Mouse (Mus musculus) left cerebral cortex, postnatal 36 days (tissue): Measurements from ENCODE around the gene Bag3. TPM values are rescaled to one million over a fixed set of nuclear protein-coding genes. Genes with fewer than 3 reads are reported as not detected.
A peak's percentile ranks its signal among the peaks of the same experiment; 100 is the strongest.

Experiments
- DNase-seq, 2 experiments: peaks; one replicate each; pipeline ENCODE4 v3.0.0; 2021 to 2022; ENCODE audit warnings: low spot score in 2 of 2, mixed read lengths in 1 of 2
- intact Hi-C: fragments of 180-260 bp; cut with DNase I; formaldehyde crosslinking; loops from one replicate; pipeline ENCODE4 v1.15.1; 2025
- microRNA-seq: library from miRNA; unstranded; fragments of <30 nt; microRNA quantifications from one replicate; pipeline ENCODE4 v1.2.0, GENCODE M21; 2022
- total RNA-seq, 2 experiments: library from RNA; stranded (reverse); gene quantifications; 2 replicates each; pipeline ENCODE4 v1.2.3; 2021

Bag3 gene
- total RNA-seq, 2 experiments from 2014 or later: 6.0 to 7.7 TPM

GRCm38 (mm10) chr7:128591345-128592084, 68.1 kb downstream of the Bag3 start:
- intact Hi-C loops: loop anchor here (5.0 kb wide), 3 partner anchors 76 to 129 kb away; partner anchors contain the start of gene Tial1
- DNase-seq: no peak

DNA sequence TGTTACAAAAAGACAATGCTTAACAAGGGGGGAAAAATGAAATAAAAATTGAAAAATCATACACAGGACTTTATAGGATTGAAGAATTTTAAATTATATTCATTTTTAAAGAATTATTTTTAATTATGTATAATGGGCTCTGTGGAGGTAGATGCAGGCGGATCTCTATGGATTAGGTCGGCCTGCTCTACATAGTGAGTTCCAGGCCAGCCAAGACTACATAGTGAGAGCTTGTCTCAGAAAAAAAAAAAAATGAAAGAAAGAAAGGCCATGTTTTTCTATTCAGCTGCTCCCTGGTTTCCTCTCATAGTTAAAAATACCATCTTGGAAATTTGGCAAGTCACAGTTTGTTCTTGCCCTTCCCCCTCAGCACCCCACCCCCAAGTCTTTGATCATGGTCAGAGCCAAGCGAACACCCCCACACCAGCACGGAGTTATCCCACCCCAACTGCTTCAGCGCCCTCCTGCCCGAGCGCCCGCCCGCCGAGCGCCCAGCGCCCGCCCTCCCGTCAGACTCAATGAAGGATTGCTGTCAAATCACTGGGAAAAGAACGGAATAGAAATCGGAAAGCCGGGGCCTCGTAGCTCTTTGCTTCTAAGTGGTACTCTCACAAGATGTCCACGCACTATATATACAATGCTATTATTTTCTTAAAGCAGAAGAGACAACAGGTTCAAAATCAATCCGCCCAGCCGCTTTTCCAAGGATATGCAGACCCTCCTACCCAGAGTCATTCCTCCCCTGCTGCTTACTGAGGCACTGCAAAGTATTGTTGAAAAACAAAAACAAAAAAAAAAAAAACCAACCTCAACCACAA, 68.9 kb downstream of the Bag3 start:
- intact Hi-C loops: loop anchor here (5.0 kb wide), 3 partner anchors 75 to 130 kb away; partner anchors contain the start of gene Tial1
- DNase-seq: peak; percentile 28 to 38

DNA sequence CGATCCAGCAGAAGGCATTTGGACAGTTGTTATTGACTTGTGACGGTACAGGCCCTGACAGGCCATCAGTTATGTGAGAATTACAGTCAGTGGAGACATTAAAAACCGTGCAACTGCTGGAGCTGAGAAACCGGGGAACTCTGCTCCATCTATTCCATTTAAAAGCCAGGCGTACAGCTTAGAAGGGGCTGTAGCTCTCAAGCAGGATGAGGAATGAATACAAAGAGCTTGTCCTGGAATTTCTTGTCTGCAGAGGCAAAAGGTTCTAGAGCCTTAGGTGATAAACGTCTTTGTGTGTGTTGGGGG, 69.5 kb downstream of the Bag3 start:
- DNase-seq: no peak
- intact Hi-C loops: loop anchor here (5.0 kb wide), 3 partner anchors 74 to 131 kb away; partner anchors contain the start of gene Tial1

DNA sequence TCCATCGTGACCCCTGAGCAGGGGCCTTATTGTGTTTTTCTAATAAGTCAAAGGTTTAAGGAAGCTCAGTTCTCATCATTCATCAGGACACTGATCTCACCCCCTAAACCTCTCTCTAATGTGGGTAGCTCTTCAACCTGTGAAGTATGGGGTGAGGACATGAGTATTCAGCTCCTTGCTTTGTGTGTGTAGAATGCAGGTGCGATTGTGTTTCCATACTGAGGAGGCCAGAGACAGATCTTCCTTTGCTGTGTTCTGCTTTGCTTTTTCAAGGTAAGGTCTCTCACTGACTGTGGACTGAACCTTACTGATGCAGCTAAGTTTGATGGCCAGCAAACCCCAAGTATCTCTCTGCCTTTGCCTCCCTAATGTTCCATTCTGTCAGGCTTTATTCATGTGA, 72.9 kb downstream of the Bag3 start:
- intact Hi-C loops: no loop called here
- no peak for DNase-seq

Small RNAs within 50 kb of the gene (microRNA-seq; reads per million reads assigned to microRNA genes)
- gene Gm24365: not detected

Other genes starting within 250 kb of the Bag3 start
- 10 to 100 TPM; 23.5 to 26.3 TPM for gene BC017158, start 225.4 kb upstream of the Bag3 start, total RNA-seq
- 10 to 100 TPM; 47.8 to 50.1 TPM for gene Rgs10, start 104.9 kb upstream of the Bag3 start, total RNA-seq
- 100 to 1,000 TPM in 1 of 2 experiments, 10 to 100 TPM in 1; 79.3 to 119 TPM for gene Tial1, start 61.9 kb upstream of the Bag3 start, total RNA-seq
- 10 to 100 TPM; 88.9 to 94.6 TPM for gene Inpp5f, start 87.7 kb downstream of the Bag3 start, total RNA-seq
- gene Mcmbp, start 216.9 kb downstream of the Bag3 start, total RNA-seq: 10 to 100 TPM; 19.9 to 27.6 TPM
- 10 to 100 TPM; 36.9 to 44.2 TPM for gene Sec23ip, start 221.3 kb downstream of the Bag3 start, total RNA-seq